In the genomic region with DNA sequence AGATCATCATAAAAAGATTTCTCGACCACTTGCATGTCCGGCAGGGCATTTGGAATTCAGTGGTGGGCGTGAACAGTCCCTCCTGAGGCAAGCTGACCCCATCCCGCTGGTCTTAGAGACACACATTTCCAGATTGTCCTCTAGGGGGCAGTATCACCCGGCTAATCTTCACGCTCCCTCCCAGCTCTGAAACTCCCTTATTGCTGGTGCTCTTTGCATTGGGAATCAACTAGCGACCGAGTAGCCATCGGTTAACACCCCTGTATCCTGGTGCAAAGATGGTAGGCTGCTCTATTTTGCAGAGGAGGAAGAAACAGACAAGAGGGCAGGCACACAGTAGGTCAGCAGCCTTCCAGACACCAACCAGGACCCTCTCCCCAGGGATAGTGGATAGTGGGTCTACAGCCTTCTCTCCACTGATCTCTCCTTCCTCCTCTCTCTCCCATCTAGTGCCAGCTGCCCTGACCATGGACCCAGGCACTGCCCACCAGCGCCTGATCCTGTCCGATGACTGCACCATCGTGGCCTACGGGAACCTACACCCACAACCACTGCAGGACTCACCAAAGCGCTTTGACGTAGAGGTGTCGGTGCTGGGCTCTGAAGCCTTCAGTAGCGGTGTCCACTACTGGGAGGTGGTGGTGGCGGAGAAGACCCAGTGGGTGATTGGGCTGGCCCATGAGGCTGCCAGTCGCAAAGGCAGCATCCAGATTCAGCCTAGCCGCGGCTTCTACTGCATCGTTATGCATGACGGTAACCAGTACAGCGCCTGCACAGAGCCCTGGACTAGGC, we compare ENCODE assay signal across 9 mouse cellular contexts. TPM values are rescaled to one million over a fixed set of nuclear protein-coding genes. Genes with fewer than 3 reads are reported as not detected.
A peak's percentile ranks its signal among the peaks of the same experiment; 100 is the strongest.
DNase-seq lines count a peak whose midpoint lies in the region; ATAC-seq and TF ChIP-seq lines count a peak whose summit lies in the region.
"Had no signal": no experiment of that assay in that cellular context is flagged by ENCODE, and none has a peak within 500 bp of the region (broad histone marks: within the 10 kb centered on the region; RNA-seq: fewer than 3 reads in every experiment).

No protein-coding gene starts in this region.

- no peaks in the 10 kb centered on the region for H3K9me3 ChIP-seq in kidney, embryonic 14.5 days (ENCODE audit: control insufficient read depth, low read length)
- no peaks in the 10 kb centered on the region for H3K9me3 ChIP-seq in ES-E14 (ENCODE audit: control insufficient read depth, insufficient read depth, low read depth, low read length)
- no peaks in the 10 kb centered on the region for H3K9me3 ChIP-seq in forebrain, postnatal 0 days (ENCODE audit: low read length)
- no peaks in the 10 kb centered on the region for H3K9me3 ChIP-seq in limb, embryonic 11.5 days (ENCODE audit: control insufficient read depth, low read length)
- no peaks in the 10 kb centered on the region for H3K9me3 ChIP-seq in neural tube, embryonic 11.5 days (ENCODE audit: control insufficient read depth, low read length)

- no peaks in the 10 kb centered on the region for H3K36me3 ChIP-seq in kidney, adult 2 months (ENCODE audit: control insufficient read depth, insufficient read depth, low read length)
- H3K36me3 ChIP-seq in kidney, embryonic 14.5 days (ENCODE audit: control insufficient read depth, insufficient read depth, low read length): peaks cover 14% of the 10 kb centered on the region
- H3K36me3 ChIP-seq in ES-E14 (ENCODE audit: control insufficient read depth, insufficient read depth, low read length, poor library complexity, severe bottlenecking): no peaks in the 10 kb centered on the region
- H3K36me3 ChIP-seq in forebrain, postnatal 0 days (ENCODE audit: insufficient read depth): peaks cover 12% of the 10 kb centered on the region
- H3K36me3 ChIP-seq in limb, embryonic 11.5 days (ENCODE audit: control insufficient read depth, insufficient read depth, low read length): peaks cover 2% of the 10 kb centered on the region; the same call in 1 of the 2 replicates
- 0 out of 2 replicates have a peak, but pooled peaks cover 3% of the 10 kb centered on the region for H3K36me3 ChIP-seq in neural tube, embryonic 11.5 days (ENCODE audit: control insufficient read depth, insufficient read depth, low read length)

- 66% methylated on average over 24 of the region's 24 CpGs for WGBS in kidney, adult 2 months
- 64% methylated on average over 24 of the region's 24 CpGs for WGBS in kidney, embryonic 14.5 days
- 63% methylated on average over 24 of the region's 24 CpGs for WGBS in forebrain, postnatal 0 days
- 61% methylated on average over 24 of the region's 24 CpGs for WGBS in limb, embryonic 11.5 days
- WGBS in neural tube, embryonic 11.5 days: 61% methylated on average over 24 of the region's 24 CpGs

- H3K4me1 ChIP-seq in kidney, adult 2 months (ENCODE audit: control insufficient read depth, insufficient read depth, low read length): no peaks in the 10 kb centered on the region
- H3K4me1 ChIP-seq in kidney, embryonic 14.5 days (ENCODE audit: control insufficient read depth, insufficient read depth, low read length): peaks cover 25% of the 10 kb centered on the region
- no peaks in the 10 kb centered on the region for H3K4me1 ChIP-seq in ES-E14 (ENCODE audit: control insufficient read depth in 2 of 2, insufficient read depth in 2 of 2, low read length in 2 of 2, poor library complexity in 1 of 2)
- no peaks in the 10 kb centered on the region for H3K4me1 ChIP-seq in forebrain, postnatal 0 days (ENCODE audit: insufficient read depth)
- peaks cover 32% of the 10 kb centered on the region for H3K4me1 ChIP-seq in limb, embryonic 11.5 days (ENCODE audit: control insufficient read depth, insufficient read depth, low read length)
- H3K4me1 ChIP-seq in neural tube, embryonic 11.5 days (ENCODE audit: control insufficient read depth, insufficient read depth, low read length): peaks cover 21% of the 10 kb centered on the region

- no peak overlapping the region for H3K27ac ChIP-seq in kidney, adult 2 months (ENCODE audit: insufficient read depth, low read depth, low read length)
- no peak overlapping the region for H3K27ac ChIP-seq in kidney, embryonic 14.5 days (ENCODE audit: low read depth, low read length)
- no peak overlapping the region for H3K27ac ChIP-seq in ES-E14 (ENCODE audit: insufficient read depth, low read depth, low read length, poor library complexity, severe bottlenecking)
- H3K27ac ChIP-seq in forebrain, postnatal 0 days (ENCODE audit: low read depth, low read length): no peak overlapping the region
- no peak overlapping the region for H3K27ac ChIP-seq in limb, embryonic 11.5 days (replicated peaks; ENCODE audit: low read depth, low read length)
- no peak overlapping the region for H3K27ac ChIP-seq in neural tube, embryonic 11.5 days (ENCODE audit: low read depth, low read length)
- H3K27ac ChIP-seq: macrophage had no signal

- no peak overlapping the region for H3K9ac ChIP-seq in kidney, embryonic 14.5 days (ENCODE audit: low read depth, low read length)
- H3K9ac ChIP-seq in ES-E14 (ENCODE audit: insufficient read depth, low read depth, low read length, poor library complexity, severe bottlenecking): no peak overlapping the region
- no peak overlapping the region for H3K9ac ChIP-seq in forebrain, postnatal 0 days
- no peak overlapping the region for H3K9ac ChIP-seq in limb, embryonic 11.5 days (ENCODE audit: low read length)
- H3K9ac ChIP-seq in neural tube, embryonic 11.5 days (ENCODE audit: low read length): no peak overlapping the region

- ATAC-seq in kidney, embryonic 14.5 days (ENCODE audit: low FRiP score, low TSS enrichment): no peak
- peak; percentile 62 for ATAC-seq in forebrain, postnatal 0 days
- ATAC-seq in limb, embryonic 11.5 days (ENCODE audit: insufficient number of reproducible peaks, low FRiP score, low TSS enrichment, low read depth): no peak
- no peak for ATAC-seq in neural tube, embryonic 11.5 days (ENCODE audit: insufficient read depth, low FRiP score, low TSS enrichment)

- H3K27me3 ChIP-seq in kidney, adult 2 months (replicated peaks; ENCODE audit: control insufficient read depth, insufficient read depth, low read length): no peaks in the 10 kb centered on the region
- H3K27me3 ChIP-seq in kidney, embryonic 14.5 days (ENCODE audit: control insufficient read depth, insufficient read depth, low read length): no peaks in the 10 kb centered on the region
- no peaks in the 10 kb centered on the region for H3K27me3 ChIP-seq in forebrain, postnatal 0 days (ENCODE audit: insufficient read depth, low read length)
- H3K27me3 ChIP-seq in limb, embryonic 11.5 days (ENCODE audit: control insufficient read depth, insufficient read depth, low read length): no peaks in the 10 kb centered on the region
- no peaks in the 10 kb centered on the region for H3K27me3 ChIP-seq in neural tube, embryonic 11.5 days (ENCODE audit: control insufficient read depth, insufficient read depth, low read length)

- in situ Hi-C loops in ES-E14 (cut with MboI; ENCODE audit: low sequenced_read_pairs in 2 of 2, unreplicated experiment in 2 of 2): no loop called here

- no peak overlapping the region for H3K4me3 ChIP-seq in kidney, adult 2 months (ENCODE audit: insufficient read depth, low read depth, low read length)
- H3K4me3 ChIP-seq in kidney, embryonic 14.5 days (ENCODE audit: low read length): no peak overlapping the region
- 0 out of 4 replicates have a peak overlapping the region, but pooled peaks of 1 of the 2 experiments have one; percentile 27 for H3K4me3 ChIP-seq in ES-E14 (ENCODE audit: insufficient read depth in 1 of 2, low read depth in 1 of 2, low read length in 2 of 2, poor library complexity in 1 of 2, severe bottlenecking in 1 of 2)
- no peak overlapping the region for H3K4me3 ChIP-seq in forebrain, postnatal 0 days (ENCODE audit: low read depth, low read length)
- H3K4me3 ChIP-seq in limb, embryonic 11.5 days (ENCODE audit: low read depth, low read length): no peak overlapping the region
- H3K4me3 ChIP-seq in neural tube, embryonic 11.5 days (ENCODE audit: low read depth, low read length): no peak overlapping the region

- peak; percentile 81 for TF ChIP-seq CTCF in kidney, adult 2 months (conservative IDR thresholded peaks at IDR 0.05; ENCODE audit: insufficient read depth, insufficient read length, low read depth, low read length)
- TF ChIP-seq CTCF in forebrain, postnatal 0 days (IDR thresholded peaks at IDR 0.05; ENCODE audit: low read depth): peak; percentile 84

- H3K4me2 ChIP-seq in kidney, embryonic 14.5 days (replicated peaks; ENCODE audit: low read depth, low read length): no peak overlapping the region
- H3K4me2 ChIP-seq in forebrain, postnatal 0 days (ENCODE audit: low read depth): no peak overlapping the region
- no peak overlapping the region for H3K4me2 ChIP-seq in limb, embryonic 11.5 days (ENCODE audit: low read depth, severe bottlenecking)
- H3K4me2 ChIP-seq in neural tube, embryonic 11.5 days (ENCODE audit: low read depth): no peak overlapping the region

- TF ChIP-seq POLR2A in kidney, adult 2 months (IDR thresholded peaks at IDR 0.05; ENCODE audit: low read depth, low read length): no peak

- peak; percentile 46 for DNase-seq in kidney, adult 2 months
- peak; percentile 56 for DNase-seq in ES-E14 (ENCODE audit: low read depth, low spot score)
- DNase-seq in cerebellum, adult 11 months: peak; percentile 73
- peak; percentile 78 for DNase-seq in forebrain, postnatal 0 days
- peak; percentile 73 for DNase-seq in limb, embryonic 11.5 days (ENCODE audit: low spot score)
- peak; percentile 58 for DNase-seq in neural tube, embryonic 11.5 days (ENCODE audit: low spot score)
- no peak for DNase-seq in gastrocnemius, adult 8-10 months (ENCODE audit: low spot score in 2 of 2)

RNA-seq across cellular contexts. Expression of a gene that starts 25.4 kb away (rescaled TPM):
- 3.3 and 3.7 TPM in 2 replicates for polyA plus RNA-seq in kidney, adult 2 months (2012; rRNA removed)
- 7.3 and 11.0 TPM in 2 replicates for polyA plus RNA-seq in kidney, embryonic 14.5 days (2014; fragmentation: Nextera tagmentation; extraction: Ambion mirVana)
- total RNA-seq in ES-E14 (2012; rRNA removed): 0.54 and 0.69 TPM in 2 replicates
- total RNA-seq in forebrain, postnatal 0 days (2014; rRNA removed): 10.9 and 15.7 TPM in 2 replicates
- polyA plus RNA-seq in forebrain, postnatal 0 days (2015; fragmentation: Nextera tagmentation; extraction: Ambion mirVana): 15.5 and 20.4 TPM in 2 replicates
- 10.3 and 11.7 TPM in 2 replicates for polyA plus RNA-seq in limb, embryonic 11.5 days (2014; fragmentation: Nextera tagmentation; extraction: Ambion mirVana)
- 20.6 and 21.8 TPM in 2 replicates for polyA plus RNA-seq in neural tube, embryonic 11.5 days (2014; fragmentation: Nextera tagmentation; extraction: Ambion mirVana)
- under 1 TPM; 0.36 to 0.67 (median 0.45) TPM for total RNA-seq in gastrocnemius, adult 8-10 months (2022)

RNA-seq across cellular contexts. Expression of a gene that starts 53.5 kb away (rescaled TPM):
- 14.0 and 14.7 TPM in 2 replicates for polyA plus RNA-seq in kidney, adult 2 months (2012; rRNA removed)
- 16.0 and 17.0 TPM in 2 replicates for polyA plus RNA-seq in kidney, embryonic 14.5 days (2014; fragmentation: Nextera tagmentation; extraction: Ambion mirVana)
- 16.0 and 21.2 TPM in 2 replicates for total RNA-seq in ES-E14 (2012; rRNA removed)
- 19.2 and 23.4 TPM in 2 replicates for total RNA-seq in forebrain, postnatal 0 days (2014; rRNA removed)
- polyA plus RNA-seq in forebrain, postnatal 0 days (2015; fragmentation: Nextera tagmentation; extraction: Ambion mirVana): 16.4 and 18.0 TPM in 2 replicates
- 14.9 and 15.4 TPM in 2 replicates for polyA plus RNA-seq in limb, embryonic 11.5 days (2014; fragmentation: Nextera tagmentation; extraction: Ambion mirVana)
- polyA plus RNA-seq in neural tube, embryonic 11.5 days (2014; fragmentation: Nextera tagmentation; extraction: Ambion mirVana): 12.9 and 14.6 TPM in 2 replicates
- 1 to 10 TPM; 2.1 to 3.8 (median 2.7) TPM for total RNA-seq in gastrocnemius, adult 8-10 months (2022)

Comparison
In these comparisons a context has a peak if more than half of its experiments do, and no peak if none do; other contexts are left out.
1. DNase-seq: peak in kidney, adult 2 months (single experiment), ES-E14 (single experiment), cerebellum, adult 11 months (single experiment), forebrain, postnatal 0 days (single experiment), limb, embryonic 11.5 days (single experiment) and neural tube, embryonic 11.5 days (single experiment); none in gastrocnemius, adult 8-10 months (0 of 2).